Mouse (Mus musculus) hindbrain, postnatal 0 days (tissue): ENCODE measurements at regions not wholly inside any gene's neighbourhood (a gene's known extent, or its start where the extent isn't known, plus 50 kb on each side); places are given as distances from the start of the nearest gene placed in this dataset.

Source experiments
- ATAC-seq: fragments of 200-750 bp; cut with Nextera tagmentation; 2 replicates; pipeline ENCODE4 v1.8.0; 2017; ENCODE audit warnings: mild to moderate bottlenecking, moderate TSS enrichment, moderate library complexity
- DNase-seq: peaks from one replicate; pipeline ENCODE4 v3.0.0-alpha.2; 2015; ENCODE audit warnings: low spot score
- H3K27ac ChIP-seq: fragments of 300-500 bp; sonication (generic); 2 replicates; pipeline ENCODE4 v1.5.1; 2014; ENCODE audit warnings: mild to moderate bottlenecking
- H3K27me3 ChIP-seq: fragments of 300-500 bp; sonication (generic); 2 replicates; pipeline ENCODE4 v1.6.1; 2014; ENCODE audit warnings: low read length, mixed read lengths; ENCODE audit not compliant: insufficient read depth
- H3K36me3 ChIP-seq: fragments of 300-500 bp; sonication (generic); 2 replicates; pipeline ENCODE4 v1.6.1; 2014; ENCODE audit warnings: low read length, mixed read lengths; ENCODE audit not compliant: insufficient read depth
- H3K4me1 ChIP-seq: fragments of 300-500 bp; sonication (generic); 2 replicates; pipeline ENCODE4 v1.6.1; 2014; ENCODE audit warnings: antibody characterized with exemption, low read length, mixed read lengths; ENCODE audit not compliant: insufficient read depth
- H3K4me2 ChIP-seq: fragments of 300-500 bp; sonication (generic); 2 replicates; pipeline ENCODE4 v1.6.1; 2014; ENCODE audit warnings: low read depth, mild to moderate bottlenecking, low read length, moderate library complexity, mixed read lengths
- H3K4me3 ChIP-seq: fragments of 300-500 bp; sonication (generic); 2 replicates; pipeline ENCODE4 v1.5.1; 2014; ENCODE audit warnings: low read length
- H3K9ac ChIP-seq: fragments of 300-500 bp; sonication (generic); replicated peaks from 2 replicates; pipeline ENCODE4 v1.6.1; 2014; ENCODE audit warnings: mild to moderate bottlenecking, low read length, moderate library complexity, mixed read lengths
- H3K9me3 ChIP-seq: fragments of 300-500 bp; sonication (generic); 2 replicates; pipeline ENCODE4 v1.6.1; 2016; ENCODE audit warnings: low read length, mixed read lengths
- CTCF ChIP-seq: IDR thresholded peaks from 2 replicates; pipeline ENCODE4 v1.5.1; 2016; ENCODE audit warnings: antibody characterized with exemption, control low read depth, low read depth
- WGBS: fragments of 180-500 bp; shearing (Covaris S2); extraction: QIAGEN DNeasy Blood & Tissue Kit; methylation state at CpG from one replicate; pipeline ENCODE4 v1.1.7; 2014; 5-methylcytosine and 5-hydroxymethylcytosine counted together

- no peak for TF ChIP-seq CTCF
- ATAC-seq: no peak
Observed at GRCm38 (mm10) chr1:191486766-191487165, 83.7 kb upstream of the Ppp2r5a start.

GRCm38 (mm10) chr1:191484726-191485425 is 81.8 kb upstream of the Ppp2r5a start:
- no peaks in the 10 kb centered on the region for H3K9me3 ChIP-seq
- no peak overlapping the region for H3K4me3 ChIP-seq
- ATAC-seq (no peak), DNase-seq (no peak)
- H3K4me1 ChIP-seq: no peaks in the 10 kb centered on the region
- no peaks in the 10 kb centered on the region for H3K36me3 ChIP-seq
- H3K27me3 ChIP-seq: no peaks in the 10 kb centered on the region
- H3K4me2 ChIP-seq: no peak overlapping the region
- no peak overlapping the region for H3K27ac ChIP-seq
- no peak overlapping the region for H3K9ac ChIP-seq
- no peak for TF ChIP-seq CTCF
- WGBS: 76% methylated on average over 8 of the region's 8 CpGs

More at GRCm38 (mm10) chr1:191486766-191487165, 83.7 kb upstream of the Ppp2r5a start:
- no peaks in the 10 kb centered on the region for H3K4me1 ChIP-seq
- H3K4me3 ChIP-seq: no peak overlapping the region
- no peak for DNase-seq
- no peak overlapping the region for H3K27ac ChIP-seq
- H3K36me3 ChIP-seq: no peaks in the 10 kb centered on the region
- no peaks in the 10 kb centered on the region for H3K27me3 ChIP-seq
- H3K9ac ChIP-seq: no peak overlapping the region
- 37% methylated on average over 6 of the region's 6 CpGs for WGBS
- no peaks in the 10 kb centered on the region for H3K9me3 ChIP-seq
- no peak overlapping the region for H3K4me2 ChIP-seq

- Histone ChIP-seq H3K9me3 (no peaks in the 10 kb centered on the region), H3K9ac (no peak overlapping the region), H3K36me3 (no peaks in the 10 kb centered on the region), H3K27ac (no peak overlapping the region), H3K27me3 (no peaks in the 10 kb centered on the region), H3K4me2 (no peak overlapping the region), H3K4me3 (no peak overlapping the region), H3K4me1 (no peaks in the 10 kb centered on the region)
- WGBS: 80% methylated on average over 13 of the region's 13 CpGs
- DNase-seq (no peak), ATAC-seq (no peak)
- TF ChIP-seq CTCF: peak; percentile 13; the same call in 1 of the 2 replicates
Observed at GRCm38 (mm10) chr1:191479906-191480379, 76.9 kb upstream of the Ppp2r5a start.

- no peak for TF ChIP-seq CTCF
- H3K27me3 ChIP-seq: no peaks in the 10 kb centered on the region
- no peak for ATAC-seq
- no peak overlapping the region for H3K4me2 ChIP-seq
- no peaks in the 10 kb centered on the region for H3K36me3 ChIP-seq
- H3K4me3 ChIP-seq: no peak overlapping the region
- no peak for DNase-seq
- H3K4me1 ChIP-seq: peaks cover 8% of the 10 kb centered on the region
- H3K9me3 ChIP-seq: no peaks in the 10 kb centered on the region
- 70% methylated on average over 5 of the region's 5 CpGs for WGBS
- no peak overlapping the region for H3K9ac ChIP-seq
- no peak overlapping the region for H3K27ac ChIP-seq
Observed at GRCm38 (mm10) chr1:191472551-191472950, 69.5 kb upstream of the Ppp2r5a start.

- 69% methylated on average over 2 of the region's 2 CpGs for WGBS
- H3K9me3 ChIP-seq: no peaks in the 10 kb centered on the region
- H3K4me1 ChIP-seq: peaks cover 8% of the 10 kb centered on the region
- H3K4me3 ChIP-seq: no peak overlapping the region
- DNase-seq: no peak
- no peak for ATAC-seq
- H3K36me3 ChIP-seq: no peaks in the 10 kb centered on the region
- H3K9ac ChIP-seq: no peak overlapping the region
- no peak overlapping the region for H3K4me2 ChIP-seq
- H3K27me3 ChIP-seq: no peaks in the 10 kb centered on the region
- no peak overlapping the region for H3K27ac ChIP-seq
- no peak for TF ChIP-seq CTCF
Observed at GRCm38 (mm10) chr1:191471489-191471888, 68.4 kb upstream of the Ppp2r5a start.

- H3K4me3 ChIP-seq: no peak overlapping the region
- H3K9me3 ChIP-seq: no peaks in the 10 kb centered on the region
- no peak overlapping the region for H3K9ac ChIP-seq
- H3K27me3 ChIP-seq: no peaks in the 10 kb centered on the region
- TF ChIP-seq CTCF: no peak
- peak overlapping the region; percentile 78 for H3K27ac ChIP-seq
- peak; percentile 83 for DNase-seq
- H3K4me1 ChIP-seq: peaks cover 8% of the 10 kb centered on the region
- 18% methylated on average over 13 of the region's 13 CpGs for WGBS
- peak; percentile 74 for ATAC-seq
- H3K4me2 ChIP-seq: no peak overlapping the region
- no peaks in the 10 kb centered on the region for H3K36me3 ChIP-seq
Observed at GRCm38 (mm10) chr1:191470190-191470985, 67.3 kb upstream of the Ppp2r5a start.
